Mouse (Mus musculus) liver, embryonic 14.5 days (tissue): ENCODE data around the gene 9130213A22Rik. TPM values are rescaled to one million over a fixed set of nuclear protein-coding genes. Genes with fewer than 3 reads are reported as not detected.
A peak's percentile ranks its signal among the peaks of the same experiment; 100 is the strongest.

Source experiments
- ATAC-seq: fragments of 200-750 bp; cut with Nextera tagmentation; 2 replicates; pipeline ENCODE4 v1.8.0; 2017; ENCODE audit warnings: moderate number of reproducible peaks, mild to moderate bottlenecking, moderate library complexity; ENCODE audit not compliant: insufficient read depth
- DNase-seq, 3 experiments: peaks; one replicate each; pipeline ENCODE4 v3.0.0-alpha.2; 2012 to 2013; ENCODE audit warnings: low read depth in 3 of 3, low spot score in 3 of 3
- H3K27ac ChIP-seq: fragments of 300-500 bp; sonication (generic); 2 replicates; pipeline ENCODE4 v1.5.1; 2014; ENCODE audit warnings: moderate library complexity, mild to moderate bottlenecking, control low read depth, inconsistent platforms
- H3K27me3 ChIP-seq: fragments of 300-500 bp; sonication (generic); 2 replicates; pipeline ENCODE4 v1.6.1; 2014; ENCODE audit warnings: mild to moderate bottlenecking, low read length, moderate library complexity; ENCODE audit not compliant: control insufficient read depth, insufficient read depth
- H3K36me3 ChIP-seq: fragments of 300-500 bp; sonication (generic); replicated peaks from 2 replicates; pipeline ENCODE4 v1.6.1; 2014; ENCODE audit warnings: low read depth; ENCODE audit not compliant: control insufficient read depth, insufficient read depth
- H3K4me1 ChIP-seq, 2 experiments: fragments of 200-500 bp in 1 of 2; fragments of 300-500 bp in 1 of 2; sonication (generic) in 1 of 2; replicated peaks; 2 replicates each; pipeline ENCODE4 v1.6.1; 2012 to 2014; ENCODE audit warnings: antibody characterized with exemption in 1 of 2, inconsistent platforms in 1 of 2, low read length in 1 of 2; ENCODE audit not compliant: control insufficient read depth in 2 of 2, insufficient read depth in 2 of 2
- H3K4me2 ChIP-seq: fragments of 300-500 bp; sonication (generic); 2 replicates; pipeline ENCODE4 v1.6.1; 2014; ENCODE audit warnings: low read depth, mild to moderate bottlenecking, control low read depth, moderate library complexity
- H3K4me3 ChIP-seq, 2 experiments: fragments of 200-500 bp in 1 of 2; fragments of 300-500 bp in 1 of 2; sonication (generic) in 1 of 2; 2 replicates each; pipeline ENCODE4 v1.5.1; 2012 to 2014; ENCODE audit warnings: low read depth in 2 of 2, low read length in 2 of 2, mild to moderate bottlenecking in 2 of 2, control low read depth in 1 of 2, inconsistent platforms in 1 of 2, moderate library complexity in 1 of 2; ENCODE audit not compliant: insufficient read depth in 1 of 2
- H3K9ac ChIP-seq: fragments of 300-500 bp; sonication (generic); replicated peaks from 2 replicates; pipeline ENCODE4 v1.6.1; 2014; ENCODE audit warnings: mild to moderate bottlenecking, control low read depth, moderate library complexity
- H3K9me3 ChIP-seq: fragments of 300-500 bp; sonication (generic); 2 replicates; pipeline ENCODE4 v1.6.1; 2016; ENCODE audit warnings: low read length, mixed read lengths; ENCODE audit not compliant: control insufficient read depth
- CTCF ChIP-seq: IDR thresholded peaks from 2 replicates; pipeline ENCODE4 v1.5.1; 2016; ENCODE audit warnings: antibody characterized with exemption, low read depth, control low read depth
- EP300 ChIP-seq: IDR thresholded peaks from 2 replicates; pipeline ENCODE4 v1.6.1; 2016; ENCODE audit warnings: antibody characterized with exemption, low read depth
- WGBS: fragments of 180-500 bp; shearing (Covaris S2); extraction: QIAGEN DNeasy Blood & Tissue Kit; methylation state at CpG from one replicate; pipeline ENCODE4 v1.1.7; 2014; ENCODE audit not compliant: insufficient replicate concordance; 5-methylcytosine and 5-hydroxymethylcytosine counted together
- polyA plus RNA-seq, 2 experiments: library from polyadenylated mRNA; depleted of rRNA in 1 of 2; stranded (reverse) in 1 of 2; unstranded in 1 of 2; fragments of >200 nt; fragmentation: Nextera tagmentation in 1 of 2; extraction: Ambion mirVana in 1 of 2; gene quantifications; 2 replicates each; pipeline versions ENCODE4 v1.2.1 to v1.2.3; 2012 to 2014

The 9130213A22Rik gene
- polyA plus RNA-seq, 2 experiments: 0.08 TPM; not detected in 1

DNA sequence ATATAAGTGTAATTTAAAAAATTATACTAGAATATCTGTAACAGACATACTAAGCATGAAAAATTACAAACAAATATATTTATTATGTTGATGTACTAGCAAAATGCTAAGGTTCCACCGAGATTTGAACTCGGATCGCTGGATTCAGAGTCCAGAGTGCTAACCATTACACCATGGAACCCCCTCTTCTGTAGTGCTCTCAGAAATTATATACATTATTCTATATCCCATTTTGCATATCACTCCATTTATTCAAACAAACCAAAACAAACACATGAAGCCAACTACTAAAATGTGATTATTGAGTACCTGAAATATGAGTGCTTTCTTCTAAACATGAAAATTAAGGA lies 2.1 kb upstream of the 9130213A22Rik start:
- Histone ChIP-seq H3K4me2 (peak overlapping the region; percentile 96), H3K4me3 (no peak overlapping the region), H3K27ac (no peak overlapping the region), H3K4me1 (peaks cover 8 to 13% of the 10 kb centered on the region in 2 experiments), H3K9ac (no peak overlapping the region), H3K9me3 (no peaks in the 10 kb centered on the region), H3K27me3 (peaks cover 38% of the 10 kb centered on the region), H3K36me3 (no peaks in the 10 kb centered on the region)
- peak; percentile 71 to 75 (median 72) for DNase-seq
- peak; percentile 69 for ATAC-seq
- WGBS: 2% methylated on average over 3 of the region's 3 CpGs
- TF ChIP-seq EP300: no peak

DNA sequence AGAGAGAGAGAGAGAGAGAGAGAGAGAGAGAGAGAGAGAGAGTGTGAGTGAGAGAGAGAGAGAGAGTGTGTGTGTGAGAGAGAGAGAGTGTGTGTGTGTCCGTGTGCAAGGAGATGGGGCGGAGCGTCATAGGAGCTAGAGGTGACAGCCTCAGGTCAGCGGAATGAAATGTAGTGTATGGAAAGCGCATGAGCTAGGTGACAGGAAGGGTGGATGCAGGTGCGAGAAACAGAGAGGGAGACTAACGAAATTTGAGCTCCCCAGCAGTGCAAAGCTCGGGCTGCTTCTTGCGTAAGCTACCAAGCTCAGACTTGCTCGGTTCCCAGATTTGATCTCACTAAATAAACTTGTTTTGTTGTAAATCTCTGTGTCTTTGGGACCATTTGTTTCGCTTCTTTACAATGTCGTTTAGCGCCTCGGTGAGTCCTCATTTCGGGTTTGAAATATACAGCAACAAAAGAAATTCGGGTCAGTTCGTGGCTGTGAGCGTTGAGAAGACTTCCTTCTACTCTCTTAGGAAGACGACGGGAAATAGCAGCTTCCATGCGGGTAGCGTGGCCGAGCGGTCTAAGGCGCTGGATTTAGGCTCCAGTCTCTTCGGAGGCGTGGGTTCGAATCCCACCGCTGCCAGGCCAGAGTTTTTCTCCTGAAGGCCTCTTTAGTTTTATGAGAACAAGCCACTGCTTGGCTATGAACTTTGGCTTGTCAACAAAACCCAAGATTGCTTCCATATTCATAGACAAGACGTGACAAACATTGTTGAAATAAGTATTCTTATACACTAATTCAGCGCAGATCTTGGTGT lies 1.5 kb upstream of the 9130213A22Rik start:
- H3K36me3 ChIP-seq: no peaks in the 10 kb centered on the region
- under 1% methylated on average over 31 of the region's 31 CpGs for WGBS
- peak overlapping the region; percentile 63 for H3K27ac ChIP-seq
- peak overlapping the region; percentile 71 for H3K9ac ChIP-seq
- peaks cover 11 to 19% of the 10 kb centered on the region in 2 experiments for H3K4me1 ChIP-seq
- peak overlapping the region; percentile 96 for H3K4me2 ChIP-seq
- H3K27me3 ChIP-seq: peaks cover 38% of the 10 kb centered on the region
- TF ChIP-seq CTCF (no peak; the same call in 1 of the 2 replicates), EP300 (no peak)
- ATAC-seq (peak; percentile 76), DNase-seq (peak; percentile 76 to 83 (median 81))
- peak overlapping the region; percentile 75 to 77 for H3K4me3 ChIP-seq
- no peaks in the 10 kb centered on the region for H3K9me3 ChIP-seq

DNA sequence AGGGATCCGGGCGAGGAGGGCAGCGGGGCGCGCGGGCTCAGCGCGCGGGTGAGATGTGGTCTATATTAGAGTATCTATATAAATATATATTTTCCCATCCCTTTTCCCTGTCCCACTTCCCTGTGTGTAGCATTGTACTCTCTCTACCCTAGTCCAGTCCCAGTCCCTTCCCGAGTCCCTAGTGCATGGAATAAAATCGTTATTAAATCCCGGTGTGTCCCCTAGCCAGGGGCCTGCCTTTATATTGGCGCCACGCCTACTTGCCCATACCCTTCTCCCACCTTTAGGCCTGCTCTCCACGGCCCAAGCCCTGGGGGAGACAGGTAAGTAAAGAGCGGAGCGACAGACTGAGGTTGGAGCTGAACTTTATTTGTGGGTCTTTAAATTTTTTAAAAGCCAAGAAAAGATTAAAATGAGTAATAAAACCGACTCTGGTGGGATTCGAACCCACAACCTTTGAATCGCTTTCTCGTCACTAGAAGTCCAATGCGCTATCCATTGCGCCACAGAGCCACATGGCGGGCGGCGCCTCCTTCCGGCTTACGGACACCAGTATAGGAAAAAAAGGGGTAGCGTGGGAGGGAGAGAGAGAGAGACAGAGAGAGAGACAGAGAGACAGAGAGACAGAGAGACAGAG lies 785 bp upstream of the 9130213A22Rik start:
- Histone ChIP-seq H3K9me3 (no peaks in the 10 kb centered on the region), H3K9ac (peak overlapping the region; percentile 53), H3K27ac (no peak overlapping the region), H3K36me3 (no peaks in the 10 kb centered on the region), H3K27me3 (peaks cover 38% of the 10 kb centered on the region), H3K4me2 (peak overlapping the region; percentile 96), H3K4me1 (peaks cover 12 to 20% of the 10 kb centered on the region in 2 experiments), H3K4me3 (peak overlapping the region; percentile 75 to 77)
- under 1% methylated on average over 29 of the region's 29 CpGs for WGBS
- DNase-seq: peak; percentile 75 to 84 (median 80)
- peak; percentile 51 for TF ChIP-seq CTCF
- TF ChIP-seq EP300: 0 out of 2 replicates have a peak, but pooled peaks have one; percentile 15
- peak; percentile 27 for ATAC-seq

DNA sequence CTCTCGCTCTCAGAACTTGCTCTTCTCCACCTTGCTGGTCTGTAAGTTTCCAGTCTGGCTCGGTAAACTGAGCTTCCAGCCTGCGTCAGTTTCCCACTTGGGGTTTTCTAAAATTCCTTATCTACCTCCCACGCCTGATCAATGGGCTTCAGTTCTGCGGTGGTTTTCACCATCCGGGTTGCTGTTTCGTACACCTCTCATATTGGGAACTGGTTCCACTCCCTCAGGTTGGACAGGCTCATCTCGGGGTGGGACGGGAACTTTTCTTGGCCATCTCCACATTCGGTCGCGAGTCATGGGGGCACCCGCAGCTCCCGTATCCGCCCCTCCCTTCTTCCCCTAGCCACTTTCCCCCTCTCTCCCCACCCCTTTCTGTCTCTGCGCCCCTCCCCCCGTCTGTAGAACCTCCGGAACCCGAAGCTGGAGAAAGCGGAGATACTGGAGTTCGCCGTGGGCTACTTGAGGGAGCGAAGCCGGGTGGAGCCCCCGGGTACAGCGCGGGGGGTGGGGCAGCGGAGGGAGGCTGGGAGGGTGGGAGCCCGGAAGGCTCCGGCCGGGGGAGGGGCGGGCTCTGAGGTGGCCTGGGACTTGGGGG lies 551 bp downstream of the 9130213A22Rik start:
- Histone ChIP-seq H3K27me3 (peaks cover 38% of the 10 kb centered on the region), H3K36me3 (no peaks in the 10 kb centered on the region), H3K9ac (peak overlapping the region; percentile 53), H3K27ac (no peak overlapping the region), H3K4me1 (peaks cover 12 to 28% of the 10 kb centered on the region in 2 experiments), H3K9me3 (no peaks in the 10 kb centered on the region), H3K4me3 (peak overlapping the region; percentile 75 to 77), H3K4me2 (peak overlapping the region; percentile 96)
- no peak for ATAC-seq
- no peak for TF ChIP-seq CTCF
- TF ChIP-seq EP300: no peak
- no peak for DNase-seq
- WGBS: under 1% methylated on average over 28 of the region's 32 CpGs
